Mouse (Mus musculus): ENCODE measurements at regions not wholly inside any gene's neighbourhood (a gene's known extent, or its start where the extent isn't known, plus 50 kb on each side); places are given as distances from the start of the nearest gene placed in this dataset.

DNA sequence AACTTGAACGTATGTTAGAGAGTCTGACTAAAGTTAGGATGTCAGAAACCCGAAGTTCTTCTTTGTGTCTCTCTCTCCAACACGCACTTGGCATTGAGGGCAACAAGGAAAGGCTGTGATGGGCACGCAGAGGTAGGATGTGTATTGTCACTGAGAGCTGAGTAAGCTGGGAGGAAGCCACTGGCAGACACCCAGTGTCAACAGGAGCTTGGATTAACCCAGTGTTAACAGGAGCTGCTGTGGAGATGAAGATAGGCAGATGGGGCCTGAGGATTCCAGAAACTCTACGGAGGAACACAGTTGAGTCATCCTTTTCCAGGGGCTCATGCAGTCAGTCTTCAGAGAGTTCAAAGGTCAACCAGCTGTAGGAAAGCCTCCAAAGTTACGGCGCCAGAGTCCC lies 242.2 kb upstream of the Cd180 start:
- Histone ChIP-seq H3K4me1 (no peaks in the 10 kb centered on the region), H3K4me2 (replicated peaks) (no peak overlapping the region), H3K9me3 (no peaks in the 10 kb centered on the region), H3K9ac (no peak overlapping the region), H3K4me3 (no peak overlapping the region), H3K27me3 (no peaks in the 10 kb centered on the region), H3K36me3 (no peaks in the 10 kb centered on the region), H3K27ac (no peak overlapping the region)
- WGBS = 83% methylated on average over 7 of the region's 7 CpGs
- ATAC-seq (ENCODE audit: low FRiP score, low read depth) = no peak

DNA sequence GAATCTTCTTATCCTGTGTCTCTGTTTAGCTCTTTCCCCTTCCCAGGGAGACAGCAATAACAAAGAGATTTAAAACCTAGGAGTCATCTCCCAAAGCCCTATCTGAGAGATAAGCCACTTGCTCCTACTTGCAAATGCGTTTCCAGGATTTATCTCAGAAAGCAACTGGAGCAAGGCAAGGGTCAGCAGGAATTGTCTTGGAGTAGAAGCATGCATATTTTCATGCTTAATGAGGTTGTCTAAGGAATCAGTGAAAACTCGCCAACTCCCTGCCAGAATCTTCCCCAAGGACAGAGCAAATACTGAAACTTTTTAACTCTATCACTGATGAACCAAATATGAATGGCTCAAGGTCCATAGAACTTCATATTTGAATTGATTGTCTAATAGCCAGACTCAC lies 234.6 kb upstream of the Cd180 start:
- Histone ChIP-seq H3K4me2 (replicated peaks) (no peak overlapping the region), H3K9me3 (no peaks in the 10 kb centered on the region), H3K27ac (no peak overlapping the region), H3K4me1 (no peaks in the 10 kb centered on the region), H3K27me3 (no peaks in the 10 kb centered on the region), H3K4me3 (no peak overlapping the region), H3K36me3 (no peaks in the 10 kb centered on the region), H3K9ac (no peak overlapping the region)
- ATAC-seq (ENCODE audit: low FRiP score, low read depth) = no peak
- WGBS = 59% methylated on average over 2 of the region's 2 CpGs

DNA sequence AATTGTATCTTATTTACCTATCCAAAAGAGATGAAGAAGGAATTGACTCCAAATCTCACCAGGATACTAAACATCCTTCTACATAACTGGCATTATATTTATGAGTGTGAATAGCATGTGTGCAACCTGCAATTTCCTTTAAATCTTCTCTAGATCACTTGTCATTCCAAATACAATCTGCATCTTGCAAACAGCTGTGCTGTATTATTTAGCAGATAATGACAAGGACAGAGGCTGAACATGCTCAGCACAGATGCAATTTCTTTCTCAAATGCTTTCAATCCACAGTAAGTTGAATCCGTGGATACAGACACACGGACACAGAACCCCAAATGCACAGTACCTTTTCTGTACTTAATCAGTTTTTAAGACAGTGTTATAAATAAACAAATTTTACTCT lies 229.4 kb upstream of the Cd180 start:
- H3K27me3 ChIP-seq = no peaks in the 10 kb centered on the region
- H3K4me1 ChIP-seq = no peaks in the 10 kb centered on the region
- WGBS = 64% methylated on average over 2 of the region's 2 CpGs
- no peak overlapping the region for H3K9ac ChIP-seq
- ATAC-seq (ENCODE audit: low FRiP score, low read depth) = no peak
- H3K4me2 ChIP-seq (replicated peaks) = no peak overlapping the region
- H3K27ac ChIP-seq = no peak overlapping the region
- H3K9me3 ChIP-seq = no peaks in the 10 kb centered on the region
- H3K36me3 ChIP-seq = no peaks in the 10 kb centered on the region
- no peak overlapping the region for H3K4me3 ChIP-seq

DNA sequence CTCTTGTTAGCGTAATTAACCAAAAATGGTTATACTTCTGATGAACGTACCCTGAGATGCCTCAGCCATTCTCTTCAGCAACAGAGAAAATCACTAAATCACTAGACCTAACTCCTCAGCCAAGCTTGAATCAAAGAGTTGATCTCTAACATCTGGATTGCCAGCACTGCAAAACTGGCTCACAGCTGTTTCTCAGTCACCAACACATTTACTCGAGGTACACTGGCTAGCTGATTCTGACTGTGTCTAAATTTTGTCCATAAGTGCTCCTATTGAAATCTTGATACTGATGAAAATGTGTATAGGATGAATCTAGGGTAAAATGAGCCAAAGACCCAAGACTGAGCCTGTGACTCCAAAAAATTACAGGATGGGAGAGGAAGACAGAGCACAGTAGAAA lies 211.5 kb upstream of the Cd180 start:
- 63% methylated on average over 3 of the region's 3 CpGs for WGBS
- no peaks in the 10 kb centered on the region for H3K9me3 ChIP-seq

DNA sequence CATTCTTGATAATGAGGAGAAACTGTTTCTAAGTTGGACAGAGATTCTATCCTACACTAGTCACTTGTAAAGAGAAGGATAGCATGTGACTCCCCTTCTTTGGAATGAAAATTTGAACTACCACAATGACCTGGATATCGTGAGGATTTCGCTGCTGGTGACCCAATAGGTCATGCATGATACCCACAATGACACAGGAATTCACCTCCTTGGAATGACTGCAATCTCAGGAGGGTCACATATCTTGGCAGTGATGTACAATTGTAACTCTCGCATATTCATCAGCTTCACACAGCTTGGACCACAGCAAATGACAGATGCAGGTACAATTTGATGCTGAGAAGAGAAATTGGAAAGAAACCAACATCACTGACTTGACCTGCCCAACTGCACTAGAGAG lies 210.9 kb upstream of the Cd180 start:
- H3K27me3 ChIP-seq = no peaks in the 10 kb centered on the region
- no peaks in the 10 kb centered on the region for H3K9me3 ChIP-seq
- no peaks in the 10 kb centered on the region for H3K36me3 ChIP-seq
- H3K4me2 ChIP-seq (replicated peaks) = no peak overlapping the region
- WGBS = 90% methylated on average over 3 of the region's 3 CpGs
- no peak overlapping the region for H3K4me3 ChIP-seq
- H3K9ac ChIP-seq = no peak overlapping the region
- no peak for ATAC-seq (ENCODE audit: low FRiP score, low read depth)
- H3K4me1 ChIP-seq = no peaks in the 10 kb centered on the region
- H3K27ac ChIP-seq = no peak overlapping the region

More for the DNA sequence above, 211.5 kb upstream of the Cd180 start:
- Histone ChIP-seq H3K36me3 (no peaks in the 10 kb centered on the region), H3K9ac (no peak overlapping the region), H3K27ac (no peak overlapping the region), H3K4me2 (replicated peaks) (no peak overlapping the region), H3K4me3 (no peak overlapping the region), H3K27me3 (no peaks in the 10 kb centered on the region), H3K4me1 (no peaks in the 10 kb centered on the region)
- no peak for ATAC-seq (ENCODE audit: low FRiP score, low read depth)

DNA sequence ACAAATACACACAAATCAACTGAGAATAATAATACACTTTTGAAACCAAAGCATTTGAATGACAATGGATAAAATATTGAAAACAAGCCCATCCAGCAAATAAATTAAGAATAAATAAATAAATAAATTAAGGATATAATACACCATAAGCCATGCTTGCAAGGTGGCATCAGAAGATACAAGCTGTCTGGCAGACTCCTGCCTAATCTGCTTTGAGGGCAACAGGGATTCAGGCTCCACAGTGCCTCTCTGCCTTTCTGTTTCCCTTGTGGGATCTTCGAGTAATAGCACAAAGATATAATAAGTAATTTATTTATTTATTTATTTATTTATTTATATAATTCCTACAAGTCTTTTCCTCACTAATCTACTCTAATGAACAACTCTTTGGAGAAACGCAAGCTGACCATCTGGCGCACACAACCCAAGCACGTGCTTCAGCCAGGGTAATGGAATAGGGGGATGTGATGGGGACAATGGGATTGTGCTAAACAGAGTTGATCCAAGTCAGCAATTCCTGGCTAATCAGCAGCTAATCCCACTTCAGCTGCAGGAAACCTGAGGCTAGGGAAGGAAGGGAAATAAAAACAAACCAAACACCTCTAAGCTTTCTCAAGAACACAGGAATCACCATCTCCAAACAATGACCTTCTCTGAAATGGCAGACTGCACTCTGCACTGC lies 205.8 kb upstream of the Cd180 start:
- no peak overlapping the region for H3K4me2 ChIP-seq (replicated peaks)
- H3K36me3 ChIP-seq = no peaks in the 10 kb centered on the region
- no peak overlapping the region for H3K9ac ChIP-seq
- no peak overlapping the region for H3K27ac ChIP-seq
- peaks cover 4% of the 10 kb centered on the region; the same call in 1 of the 2 replicates for H3K4me1 ChIP-seq
- ATAC-seq (ENCODE audit: low FRiP score, low read depth) = no peak
- H3K9me3 ChIP-seq = no peaks in the 10 kb centered on the region
- H3K27me3 ChIP-seq = no peaks in the 10 kb centered on the region
- no peak overlapping the region for H3K4me3 ChIP-seq
- 54% methylated on average over 4 of the region's 4 CpGs for whole genome bisulfite sequencing

DNA sequence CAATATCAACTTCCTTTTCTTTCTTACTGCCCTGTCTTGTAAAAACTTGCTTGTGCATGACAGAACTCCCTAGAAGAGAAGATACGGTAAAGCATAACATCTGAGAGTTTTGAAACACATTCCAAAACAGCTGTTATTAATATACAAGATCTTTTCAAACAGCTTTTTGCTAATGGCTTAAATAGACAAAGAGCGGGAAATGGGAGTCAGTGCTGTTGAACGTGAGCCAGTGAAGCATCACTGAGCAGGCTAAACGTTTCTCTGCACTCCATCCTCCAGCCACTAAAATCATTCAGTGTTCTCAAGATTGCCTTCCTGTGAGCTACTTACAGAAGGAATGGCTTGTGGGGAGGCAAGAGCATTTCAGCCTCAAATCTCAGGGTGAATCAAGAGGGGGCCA lies 202.0 kb upstream of the Cd180 start:
- no peak for ATAC-seq (ENCODE audit: low FRiP score, low read depth)
- 60% methylated on average over 4 of the region's 4 CpGs for WGBS

DNA sequence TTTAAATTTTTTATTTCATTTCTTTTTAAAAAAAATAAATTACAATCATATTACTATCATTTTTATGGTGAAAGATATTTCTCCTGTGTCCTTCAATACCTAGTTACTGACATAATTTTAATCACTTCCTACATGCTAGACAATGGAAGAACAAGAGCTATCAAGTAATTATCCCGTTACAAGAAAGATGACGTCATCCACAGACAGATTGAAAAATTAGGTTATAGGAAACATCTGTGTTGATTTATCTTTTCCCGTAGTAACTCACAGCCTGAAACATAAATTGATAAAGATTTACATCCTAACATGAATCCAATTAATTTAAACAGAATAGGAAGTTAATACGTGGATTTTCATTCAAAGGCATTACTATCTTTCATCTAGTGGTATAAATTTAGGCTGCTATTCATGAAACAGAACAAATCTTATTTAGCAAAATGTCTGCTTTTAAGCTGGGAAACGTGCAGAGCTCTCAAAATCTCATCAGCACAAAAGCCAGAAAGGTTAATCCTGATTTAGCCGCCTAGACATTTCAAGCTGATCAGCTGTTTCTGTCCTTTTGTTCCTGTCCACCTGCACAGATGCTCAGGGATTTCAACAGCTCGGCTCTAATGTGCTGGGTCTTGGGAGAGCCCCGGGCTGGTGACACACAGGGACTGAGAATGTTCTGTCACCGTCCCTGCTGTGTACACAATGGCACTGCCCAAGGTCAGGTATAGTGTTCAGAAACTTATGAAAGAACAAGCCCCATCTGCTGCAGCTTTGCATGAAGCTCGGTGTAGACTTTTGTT lies 189.0 kb upstream of the Cd180 start:
- Histone ChIP-seq H3K4me2 (replicated peaks) (no peak overlapping the region), H3K36me3 (no peaks in the 10 kb centered on the region), H3K9me3 (no peaks in the 10 kb centered on the region), H3K4me3 (no peak overlapping the region), H3K27me3 (no peaks in the 10 kb centered on the region; the same call in 1 of the 2 replicates), H3K9ac (no peak overlapping the region), H3K4me1 (0 out of 2 replicates have a peak, but pooled peaks cover 3% of the 10 kb centered on the region), H3K27ac (no peak overlapping the region)
- ATAC-seq (ENCODE audit: low FRiP score, low read depth) = no peak
- WGBS = 38% methylated on average over 10 of the region's 10 CpGs

More for the DNA sequence above, 202.0 kb upstream of the Cd180 start:
- no peak overlapping the region for H3K4me3 ChIP-seq
- H3K27me3 ChIP-seq = no peaks in the 10 kb centered on the region
- no peaks in the 10 kb centered on the region for H3K36me3 ChIP-seq
- H3K4me2 ChIP-seq (replicated peaks) = no peak overlapping the region
- H3K9ac ChIP-seq = no peak overlapping the region
- H3K9me3 ChIP-seq = no peaks in the 10 kb centered on the region
- H3K27ac ChIP-seq = no peak overlapping the region
- peaks cover 4% of the 10 kb centered on the region; the same call in 1 of the 2 replicates for H3K4me1 ChIP-seq

DNA sequence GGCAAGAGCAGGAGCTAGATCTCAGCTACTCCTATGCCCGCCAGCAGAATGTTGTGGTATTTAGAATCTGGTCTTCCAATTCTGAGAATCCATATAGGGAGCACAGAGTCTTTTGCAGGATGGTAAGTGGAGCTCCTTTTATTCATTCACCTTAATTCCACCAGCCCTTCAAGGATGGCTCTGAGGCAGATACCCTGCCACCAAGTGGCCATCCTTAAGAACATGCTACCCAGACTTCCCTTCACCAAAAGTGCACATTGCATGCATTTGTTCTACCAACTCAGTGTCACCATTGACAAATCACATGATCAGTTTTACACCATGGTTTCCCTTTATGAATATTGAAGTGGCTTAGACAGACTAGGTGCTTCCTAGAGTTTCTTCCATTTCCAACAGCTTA lies 186.1 kb upstream of the Cd180 start:
- Histone ChIP-seq H3K27ac (no peak overlapping the region), H3K27me3 (no peaks in the 10 kb centered on the region; the same call in 1 of the 2 replicates), H3K36me3 (no peaks in the 10 kb centered on the region), H3K9me3 (no peaks in the 10 kb centered on the region), H3K4me3 (no peak overlapping the region), H3K4me1 (peaks cover 11% of the 10 kb centered on the region; the same call in 1 of the 2 replicates), H3K4me2 (replicated peaks) (no peak overlapping the region), H3K9ac (no peak overlapping the region)
- ATAC-seq (ENCODE audit: low FRiP score, low read depth) = no peak
- WGBS = 86% methylated on average over 1 of the region's 1 CpGs

DNA sequence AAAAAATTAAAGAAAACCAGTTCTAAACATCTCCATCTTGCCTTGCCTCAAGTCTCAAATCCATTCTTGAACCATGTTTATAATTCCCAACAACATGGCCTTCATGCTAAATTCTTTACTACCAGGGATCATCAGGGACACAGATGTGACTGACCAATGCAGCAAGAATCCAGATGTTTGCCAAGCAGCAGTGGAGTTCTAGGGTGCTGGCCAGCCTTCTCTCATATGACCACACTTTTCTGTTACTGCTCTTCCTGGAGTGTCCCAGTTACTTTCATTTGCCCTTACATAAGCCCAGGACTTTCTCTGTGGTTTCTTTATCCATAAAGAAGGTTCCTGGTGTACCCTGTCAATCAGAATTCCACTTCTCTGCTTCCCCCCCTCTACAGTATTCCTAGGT lies 185.4 kb upstream of the Cd180 start:
- H3K36me3 ChIP-seq = no peaks in the 10 kb centered on the region

DNA sequence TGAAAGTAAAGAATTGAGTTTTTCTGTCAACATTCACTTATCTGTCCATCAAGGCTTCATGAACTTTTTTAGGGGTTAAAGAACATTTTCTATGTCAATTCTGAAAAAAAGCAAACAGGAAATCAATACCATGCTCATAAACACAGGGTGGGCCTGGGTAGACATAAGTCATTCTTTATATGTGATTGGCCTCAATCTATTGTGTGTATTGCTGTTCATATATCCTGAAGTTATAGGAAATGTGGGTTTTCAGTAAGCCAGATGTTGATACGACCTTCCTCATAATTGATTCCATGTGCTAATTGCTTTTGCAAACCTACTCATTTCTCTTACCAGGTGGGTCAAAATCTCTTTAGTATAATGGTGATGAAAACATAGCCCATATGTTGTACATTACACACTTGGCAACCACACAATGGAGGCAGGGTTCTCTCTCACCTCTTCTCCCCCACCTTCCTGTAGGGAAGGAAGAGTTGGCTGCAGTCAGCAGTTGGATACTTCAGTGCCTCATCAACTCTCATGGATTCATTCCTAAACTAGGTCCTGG lies 182.6 kb upstream of the Cd180 start:
- Histone ChIP-seq H3K36me3 (no peaks in the 10 kb centered on the region), H3K4me2 (replicated peaks) (no peak overlapping the region), H3K27ac (no peak overlapping the region), H3K27me3 (no peaks in the 10 kb centered on the region; the same call in 1 of the 2 replicates), H3K9me3 (no peaks in the 10 kb centered on the region), H3K9ac (no peak overlapping the region), H3K4me3 (no peak overlapping the region), H3K4me1 (peaks cover 11% of the 10 kb centered on the region; the same call in 1 of the 2 replicates)
- 16% methylated on average over 1 of the region's 1 CpGs for WGBS
- peak; percentile 86 for ATAC-seq (ENCODE audit: low FRiP score, low read depth)

More for the DNA sequence above, 185.4 kb upstream of the Cd180 start:
- no peak for ATAC-seq (ENCODE audit: low FRiP score, low read depth)
- H3K4me2 ChIP-seq (replicated peaks) = no peak overlapping the region
- H3K4me1 ChIP-seq = peaks cover 11% of the 10 kb centered on the region; the same call in 1 of the 2 replicates
- no peaks in the 10 kb centered on the region; the same call in 1 of the 2 replicates for H3K27me3 ChIP-seq
- no peak overlapping the region for H3K4me3 ChIP-seq
- no peak overlapping the region for H3K27ac ChIP-seq
- H3K9ac ChIP-seq = no peak overlapping the region
- no peaks in the 10 kb centered on the region for H3K9me3 ChIP-seq

DNA sequence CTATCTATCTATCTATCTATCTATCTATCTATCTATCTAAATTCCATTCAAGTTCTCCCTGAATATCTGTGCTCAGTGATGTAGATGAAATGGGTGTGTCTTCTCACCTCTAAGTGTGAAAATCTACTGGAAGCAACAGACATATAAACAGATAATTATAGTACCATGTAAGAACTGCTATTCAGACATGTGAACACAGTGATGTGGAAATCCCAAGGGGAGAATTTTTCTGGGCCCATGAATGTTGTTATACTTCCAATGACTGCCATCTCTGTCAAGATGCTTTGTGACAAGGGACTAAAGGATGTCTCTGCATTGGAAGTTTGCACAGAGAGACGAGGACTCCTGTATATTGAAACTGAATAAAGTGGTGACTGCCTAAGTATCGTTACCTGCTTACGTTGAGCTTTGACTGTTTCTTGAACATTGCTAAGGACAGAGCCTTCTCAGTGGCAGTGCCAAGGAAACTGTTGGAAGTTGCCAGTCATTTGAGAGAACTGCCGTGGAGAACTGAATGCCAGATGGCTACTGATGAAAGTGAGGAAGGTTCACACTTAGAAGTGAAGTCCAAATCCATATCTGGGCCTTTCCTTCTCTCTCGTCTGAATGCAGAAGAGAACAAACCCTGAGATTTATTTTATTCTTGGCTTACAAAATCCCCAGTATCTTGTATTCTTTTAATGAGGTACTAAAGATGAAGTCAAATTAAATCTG lies 175.0 kb upstream of the Cd180 start:
- H3K4me1 ChIP-seq = peaks cover 12% of the 10 kb centered on the region
- no peak overlapping the region for H3K4me2 ChIP-seq (replicated peaks)
- ATAC-seq (ENCODE audit: low FRiP score, low read depth) = no peak
- no peaks in the 10 kb centered on the region for H3K9me3 ChIP-seq
- no peaks in the 10 kb centered on the region for H3K27me3 ChIP-seq
- no peak overlapping the region for H3K27ac ChIP-seq
- 82% methylated on average over 5 of the region's 5 CpGs for WGBS
- H3K36me3 ChIP-seq = no peaks in the 10 kb centered on the region
- H3K4me3 ChIP-seq = no peak overlapping the region
- no peak overlapping the region for H3K9ac ChIP-seq
